Mouse (Mus musculus) CH12.LX (cell line): ENCODE measurements around the gene Dram2.

Experiments
- BHLHE40 ChIP-seq: IDR thresholded peaks from 2 replicates; pipeline ENCODE4 v1.6.1; 2011; ENCODE audit warnings: mild to moderate bottlenecking, low read depth, low read length, improper control_type of control experiment
- CTCF ChIP-seq, 2 experiments: IDR thresholded peaks in 1 of 2; conservative IDR thresholded peaks in 1 of 2; 2 replicates each; pipeline ENCODE4 v1.5.1; 2011 to 2012; ENCODE audit warnings: low read depth in 2 of 2, low read length in 2 of 2, improper control_type of control experiment in 1 of 2, inconsistent platforms in 1 of 2, mild to moderate bottlenecking in 1 of 2, moderate library complexity in 1 of 2
- ELF1 ChIP-seq: IDR thresholded peaks from 2 replicates; pipeline ENCODE4 v1.6.1; 2014; ENCODE audit warnings: low read depth, mild to moderate bottlenecking, inconsistent platforms, low read length, improper control_type of control experiment
- EP300 ChIP-seq: IDR thresholded peaks from 2 replicates; pipeline ENCODE4 v1.6.1; 2011; ENCODE audit warnings: low read length, improper control_type of control experiment
- MAFK ChIP-seq: IDR thresholded peaks from 2 replicates; pipeline ENCODE4 v1.6.1; 2011; ENCODE audit warnings: low read length, improper control_type of control experiment; ENCODE audit not compliant: insufficient replicate concordance
- MEF2A ChIP-seq: IDR thresholded peaks from 2 replicates; pipeline ENCODE4 v1.6.1; 2014; ENCODE audit warnings: low read depth, mild to moderate bottlenecking, inconsistent platforms, low read length, improper control_type of control experiment, borderline replicate concordance
- NRF1 ChIP-seq: IDR thresholded peaks from 2 replicates; pipeline ENCODE4 v1.6.1; 2014; ENCODE audit warnings: low read depth, mild to moderate bottlenecking, inconsistent platforms, low read length, improper control_type of control experiment, moderate library complexity
- POLR2A ChIP-seq: IDR thresholded peaks from 2 replicates; pipeline ENCODE4 v1.6.1; 2011; ENCODE audit warnings: low read depth, mild to moderate bottlenecking, improper control_type of control experiment, low read length
- RAD21 ChIP-seq: IDR thresholded peaks from 2 replicates; pipeline ENCODE4 v1.6.1; 2011; ENCODE audit warnings: low read depth, mild to moderate bottlenecking, low read length, improper control_type of control experiment, moderate library complexity
- SIN3A ChIP-seq: IDR thresholded peaks from 2 replicates; pipeline ENCODE4 v1.6.1; 2012; ENCODE audit warnings: low read length, improper control_type of control experiment, inconsistent platforms
- TBP ChIP-seq: conservative IDR thresholded peaks from 2 replicates; pipeline ENCODE4 v1.6.1; 2011; ENCODE audit warnings: low read depth, low read length, improper control_type of control experiment
- ZMIZ1 ChIP-seq: IDR thresholded peaks from 2 replicates; pipeline ENCODE4 v1.6.1; 2012; ENCODE audit warnings: low read depth, mild to moderate bottlenecking, inconsistent platforms, low read length, improper control_type of control experiment

- TF ChIP-seq CTCF (conservative IDR thresholded peaks at IDR 0.05 in 1 of 2, IDR thresholded peaks at IDR 0.05 in 1 of 2; ENCODE audit: low read depth in 2 of 2, low read length in 2 of 2): no peak
- no peak for TF ChIP-seq POLR2A
- no peak for TF ChIP-seq MEF2A
- TF ChIP-seq MAFK: no peak
- TF ChIP-seq TBP: no peak
- no peak for TF ChIP-seq BHLHE40
- no peak for TF ChIP-seq ZMIZ1
- TF ChIP-seq RAD21: no peak
- no peak for TF ChIP-seq EP300
- TF ChIP-seq SIN3A: no peak
- no peak for TF ChIP-seq ELF1
- TF ChIP-seq NRF1: no peak
Measured at GRCm38 (mm10) chr3:106526411-106526810, 21.2 kb upstream of the Dram2 start.
